Mouse (Mus musculus) kidney, postnatal 0 days (tissue): ENCODE measurements around the gene Tfr2. TPM values are rescaled to one million over a fixed set of nuclear protein-coding genes. Genes with fewer than 3 reads are reported as not detected.

ENCODE experiments used
- ATAC-seq: fragments of 200-750 bp; cut with Nextera tagmentation; replicated peaks from 2 replicates; pipeline ENCODE4 v1.8.0; 2017; ENCODE audit warnings: low read depth, moderate number of reproducible peaks, moderate TSS enrichment, moderate library complexity; ENCODE audit not compliant: low FRiP score
- DNase-seq: peaks from one replicate; pipeline ENCODE4 v3.0.0-alpha.2; 2016; ENCODE audit warnings: low spot score
- H3K27ac ChIP-seq: fragments of 300-500 bp; sonication (generic); 2 replicates; pipeline ENCODE4 v1.5.1; 2014; ENCODE audit warnings: mild to moderate bottlenecking
- H3K27me3 ChIP-seq: fragments of 300-500 bp; sonication (generic); 2 replicates; pipeline ENCODE4 v1.6.1; 2014; ENCODE audit warnings: low read length, mixed read lengths; ENCODE audit not compliant: insufficient read depth
- H3K36me3 ChIP-seq: fragments of 300-500 bp; sonication (generic); 2 replicates; pipeline ENCODE4 v1.6.1; 2014; ENCODE audit warnings: low read length, mixed read lengths; ENCODE audit not compliant: insufficient read depth
- H3K4me1 ChIP-seq: fragments of 300-500 bp; sonication (generic); replicated peaks from 2 replicates; pipeline ENCODE4 v1.6.1; 2014; ENCODE audit warnings: antibody characterized with exemption, low read length, mixed read lengths; ENCODE audit not compliant: insufficient read depth
- H3K4me2 ChIP-seq: fragments of 300-500 bp; sonication (generic); 2 replicates; pipeline ENCODE4 v1.6.1; 2014; ENCODE audit warnings: mild to moderate bottlenecking, low read length, moderate library complexity, mixed read lengths
- H3K4me3 ChIP-seq: fragments of 300-500 bp; sonication (generic); replicated peaks from 2 replicates; pipeline ENCODE4 v1.5.1; 2014; ENCODE audit warnings: low read depth, low read length
- H3K9ac ChIP-seq: fragments of 300-500 bp; sonication (generic); 2 replicates; pipeline ENCODE4 v1.6.1; 2014; ENCODE audit warnings: low read depth, low read length
- H3K9me3 ChIP-seq: fragments of 300-500 bp; sonication (generic); replicated peaks from 2 replicates; pipeline ENCODE4 v1.6.1; 2016; ENCODE audit warnings: low read length, inconsistent platforms, mixed read lengths
- CTCF ChIP-seq: IDR thresholded peaks from 2 replicates; pipeline ENCODE4 v1.5.1; 2016; ENCODE audit warnings: antibody characterized with exemption, low read depth, mild to moderate bottlenecking, moderate library complexity
- WGBS: fragments of 180-500 bp; shearing (Covaris S2); extraction: QIAGEN DNeasy Blood & Tissue Kit; methylation state at CpG from one replicate; pipeline ENCODE4 v1.1.7; 2014; 5-methylcytosine and 5-hydroxymethylcytosine counted together
- polyA plus RNA-seq: library from polyadenylated mRNA; unstranded; fragments of >200 nt; fragmentation: Nextera tagmentation; extraction: Ambion mirVana; gene quantifications from 2 replicates; pipeline ENCODE4 v1.2.1, GENCODE M21; 2015

Gene Tfr2
- polyA plus RNA-seq, 1 experiment from 2014 or later = 0.13 TPM

- Histone ChIP-seq H3K27ac (no peak overlapping the region), H3K36me3 (no peaks in the 10 kb centered on the region), H3K27me3 (no peaks in the 10 kb centered on the region), H3K4me1 (no peaks in the 10 kb centered on the region), H3K4me3 (no peak overlapping the region), H3K9ac (no peak overlapping the region), H3K9me3 (no peaks in the 10 kb centered on the region), H3K4me2 (no peak overlapping the region)
- DNase-seq = no peak
- no peak for ATAC-seq
- WGBS = 75% methylated on average over 5 of the region's 5 CpGs
- no peak for TF ChIP-seq CTCF
These were observed 20.9 kb downstream of the Tfr2 start for GRCm38 (mm10) chr5:137590507-137590906.

- Histone ChIP-seq H3K4me2 (no peak overlapping the region), H3K27me3 (no peaks in the 10 kb centered on the region), H3K9ac (no peak overlapping the region), H3K4me1 (peaks cover 6% of the 10 kb centered on the region; the same call in 1 of the 2 replicates), H3K4me3 (no peak overlapping the region), H3K9me3 (no peaks in the 10 kb centered on the region), H3K27ac (no peak overlapping the region), H3K36me3 (no peaks in the 10 kb centered on the region)
- TF ChIP-seq CTCF = no peak
- 80% methylated on average over 7 of the region's 7 CpGs for WGBS
- DNase-seq = no peak
- no peak for ATAC-seq
These were observed 26.3 kb downstream of the Tfr2 start for GRCm38 (mm10) chr5:137595921-137596320.

- DNase-seq = peak; percentile 45
- 29% methylated on average over 29 of the region's 30 CpGs for WGBS
- Histone ChIP-seq H3K4me3 (no peak overlapping the region), H3K27ac (peak overlapping the region; percentile 14; the same call in 1 of the 2 replicates), H3K9me3 (no peaks in the 10 kb centered on the region), H3K36me3 (no peaks in the 10 kb centered on the region), H3K4me1 (peaks cover 6% of the 10 kb centered on the region; the same call in 1 of the 2 replicates), H3K9ac (no peak overlapping the region), H3K4me2 (peak overlapping the region; percentile 31; the same call in 1 of the 2 replicates), H3K27me3 (no peaks in the 10 kb centered on the region)
- ATAC-seq = no peak
- no peak for TF ChIP-seq CTCF
These were observed 27.1 kb downstream of the Tfr2 start for GRCm38 (mm10) chr5:137596601-137597261.

- Histone ChIP-seq H3K36me3 (no peaks in the 10 kb centered on the region), H3K4me1 (peaks cover 6% of the 10 kb centered on the region), H3K27me3 (no peaks in the 10 kb centered on the region), H3K9me3 (no peaks in the 10 kb centered on the region), H3K4me2 (no peak overlapping the region), H3K27ac (no peak overlapping the region), H3K4me3 (no peak overlapping the region), H3K9ac (no peak overlapping the region)
- WGBS = 97% methylated on average over 6 of the region's 6 CpGs
- no peak for DNase-seq
- no peak for ATAC-seq
- TF ChIP-seq CTCF = no peak
These were observed 28.0 kb downstream of the Tfr2 start for GRCm38 (mm10) chr5:137597625-137598024.

- no peaks in the 10 kb centered on the region for H3K36me3 ChIP-seq
- H3K9ac ChIP-seq = no peak overlapping the region
- H3K4me3 ChIP-seq = no peak overlapping the region
- H3K9me3 ChIP-seq = no peaks in the 10 kb centered on the region
- no peak for DNase-seq
- H3K27me3 ChIP-seq = no peaks in the 10 kb centered on the region
- peaks cover 10% of the 10 kb centered on the region for H3K4me1 ChIP-seq
- H3K27ac ChIP-seq = no peak overlapping the region
- no peak overlapping the region for H3K4me2 ChIP-seq
- whole genome bisulfite sequencing = 72% methylated on average over 2 of the region's 2 CpGs
- ATAC-seq = no peak
- no peak for TF ChIP-seq CTCF
These were observed 28.6 kb downstream of the Tfr2 start for GRCm38 (mm10) chr5:137598100-137598826.

GRCm38 (mm10) chr5:137599600-137599999 is 30.0 kb downstream of the Tfr2 start:
- Histone ChIP-seq H3K36me3 (no peaks in the 10 kb centered on the region), H3K9ac (peak overlapping the region; percentile 78), H3K27ac (peak overlapping the region; percentile 83), H3K9me3 (no peaks in the 10 kb centered on the region), H3K4me1 (peaks cover 10% of the 10 kb centered on the region), H3K27me3 (no peaks in the 10 kb centered on the region), H3K4me2 (peak overlapping the region; percentile 97), H3K4me3 (peak overlapping the region; percentile 72)
- ATAC-seq (no peak), DNase-seq (peak; percentile 43)
- TF ChIP-seq CTCF = no peak
- WGBS = 34% methylated on average over 9 of the region's 9 CpGs
